Mouse (Mus musculus) lung, adult 2 months (tissue): ENCODE results near the gene Sparcl1.

Experiments
- CTCF ChIP-seq: fragments of 200-500 bp; IDR thresholded peaks from 2 replicates; pipeline ENCODE4 v1.5.1; 2011; ENCODE audit warnings: mild to moderate bottlenecking, low read length, control low read depth; ENCODE audit not compliant: insufficient read depth
- POLR2A ChIP-seq: fragments of 200-500 bp; IDR thresholded peaks from 2 replicates; pipeline ENCODE4 v1.6.1; 2011; ENCODE audit warnings: low read depth, mild to moderate bottlenecking, control low read depth, low read length, borderline replicate concordance; ENCODE audit errors: extremely low read depth

DNA sequence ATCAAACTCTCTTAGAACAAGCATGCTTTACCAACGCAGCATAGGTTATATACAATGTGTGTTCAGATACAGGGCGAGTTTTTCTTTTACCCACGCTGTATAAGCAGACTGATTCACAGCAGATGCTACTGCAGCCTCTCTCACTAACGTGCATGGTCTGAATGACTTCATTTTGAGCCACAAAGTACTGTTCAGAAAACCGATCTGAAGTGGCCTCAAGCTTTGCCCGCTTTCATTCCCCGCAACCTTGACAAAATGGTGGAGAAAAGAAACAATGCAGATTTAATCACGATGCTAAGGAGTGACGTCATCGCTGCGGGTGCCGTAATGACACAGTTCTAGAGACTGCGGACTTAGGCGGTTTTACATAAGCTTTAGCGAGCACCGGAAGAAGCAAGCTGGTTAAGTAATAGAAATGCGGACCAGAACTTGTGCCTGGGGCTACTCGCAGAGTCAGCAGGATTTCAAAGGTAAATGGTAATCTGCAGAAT is 4.6 kb downstream of the Sparcl1 start:
- TF ChIP-seq POLR2A (no peak), CTCF (no peak)
